Mouse (Mus musculus): Measurements from ENCODE around the gene Lrrc10b.

Lrrc10b gene

GRCm38 (mm10) chr19:10456752-10457483, at the start of gene Lrrc10b:
Gene Lrrc10b (minus strand): TSS chr19:10457473.
- peak; percentile 60 for DNase-seq (ENCODE audit: low spot score)

DNA sequence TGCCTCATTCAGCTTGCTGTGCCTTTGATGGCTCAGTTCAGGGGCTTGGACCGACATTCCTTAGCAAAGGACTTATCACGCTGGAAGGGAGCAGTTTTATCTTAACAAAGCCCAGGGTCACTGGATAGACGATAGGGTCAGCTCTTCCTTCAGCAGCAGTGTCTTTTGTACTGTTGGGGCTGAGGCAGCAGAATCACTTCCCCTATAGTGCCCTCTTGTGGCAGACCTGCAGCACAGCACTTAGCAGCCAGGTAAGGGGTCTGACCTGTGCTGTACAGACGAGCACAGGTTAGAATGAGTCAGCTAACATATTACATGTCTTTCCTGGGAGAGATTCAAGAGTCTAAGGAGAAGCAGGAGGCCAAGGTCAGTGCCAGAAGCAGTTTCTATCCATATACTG, 45.3 kb upstream of the Lrrc10b start:
- DNase-seq (ENCODE audit: low spot score), result no peak

DNA sequence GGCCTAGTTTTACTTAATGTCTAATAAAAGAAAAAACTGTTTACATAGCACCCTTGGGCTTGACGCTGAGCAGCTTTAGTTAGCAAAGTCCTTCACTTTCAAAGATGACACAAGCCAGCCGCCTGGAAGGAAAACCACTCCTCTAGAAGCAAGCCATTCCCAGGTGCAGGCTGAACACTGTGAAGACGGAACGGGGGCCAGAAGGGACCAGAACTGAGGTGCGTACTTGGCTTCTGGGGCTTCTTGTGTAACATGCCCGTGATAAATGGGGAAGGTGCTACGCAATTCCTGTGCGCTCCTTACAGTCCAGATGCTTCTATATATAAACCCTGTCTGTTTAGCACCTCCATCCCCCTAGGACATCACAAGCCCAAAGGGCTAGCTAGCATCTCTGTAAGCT, 43.3 kb upstream of the Lrrc10b start:
- DNase-seq (ENCODE audit: low spot score), result no peak

DNA sequence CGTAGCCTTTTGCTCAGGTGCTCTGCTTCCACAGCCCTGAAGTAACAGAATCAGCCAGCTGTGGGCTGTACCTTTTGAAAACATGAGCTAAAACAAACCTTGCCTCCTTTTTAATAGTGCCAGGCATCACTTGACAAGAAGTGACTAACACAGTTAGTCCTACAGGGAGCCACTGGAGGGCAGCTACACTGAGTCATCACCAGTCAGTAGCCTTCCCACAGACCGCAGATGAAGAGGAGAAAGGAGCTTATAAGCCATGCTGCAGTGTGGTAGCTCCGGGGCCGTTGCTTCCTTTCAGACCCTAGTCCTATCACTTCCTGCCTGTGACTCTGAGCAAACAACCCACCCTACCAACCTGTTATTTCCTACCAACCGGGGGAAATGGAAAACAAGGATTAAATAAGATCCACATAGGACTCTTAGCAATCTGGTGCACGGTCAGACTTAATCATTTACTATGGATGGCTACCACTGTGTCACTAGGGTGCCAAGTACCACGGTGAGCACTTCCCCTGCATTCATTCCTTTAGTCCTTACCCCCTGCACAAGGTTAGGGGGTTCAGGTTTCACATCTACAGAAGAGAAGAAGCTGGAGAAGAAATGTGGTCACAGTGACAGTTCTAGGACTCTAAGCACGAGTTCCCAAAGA, 40.4 kb upstream of the Lrrc10b start:
- DNase-seq (ENCODE audit: low spot score), result no peak

- DNase-seq (ENCODE audit: low spot score), result no peak
Measured at GRCm38 (mm10) chr19:10496976-10497375, 39.7 kb upstream of the Lrrc10b start.

- no peak for DNase-seq (ENCODE audit: low spot score)
Measured at GRCm38 (mm10) chr19:10495670-10496069, 38.4 kb upstream of the Lrrc10b start.

GRCm38 (mm10) chr19:10486264-10486738, 29.0 kb upstream of the Lrrc10b start:
- peak; percentile 72 for DNase-seq (ENCODE audit: low spot score)

- no peak for DNase-seq (ENCODE audit: low spot score)
Measured at GRCm38 (mm10) chr19:10482703-10483102, 25.4 kb upstream of the Lrrc10b start, which contains the start of gene Ppp1r32. Gene Ppp1r32 (minus strand): TSS chr19:10482928.

DNA sequence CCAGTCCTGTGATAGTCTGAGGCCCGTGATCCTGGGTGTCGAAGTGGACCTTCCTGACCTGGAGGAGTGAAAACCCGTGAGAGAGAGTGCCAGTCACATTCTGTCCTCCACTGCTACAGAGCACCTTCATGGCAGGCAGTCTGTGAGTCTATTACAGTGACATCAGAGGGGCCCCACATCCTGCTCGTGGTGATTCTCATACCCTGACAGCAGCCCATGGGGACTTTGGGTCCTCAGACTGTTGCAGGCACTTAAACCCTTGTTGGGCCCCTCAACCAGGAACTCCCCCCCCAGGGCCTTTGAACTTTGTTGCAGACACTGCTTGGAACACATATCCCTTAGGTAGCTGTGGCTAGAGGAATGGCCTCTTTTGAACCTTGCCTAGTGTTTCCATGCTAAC, 22.3 kb upstream of the Lrrc10b start:
- DNase-seq (ENCODE audit: low spot score), result no peak

- no peak for DNase-seq (ENCODE audit: low spot score)
Measured at GRCm38 (mm10) chr19:10473779-10474178, 16.5 kb upstream of the Lrrc10b start.

GRCm38 (mm10) chr19:10472958-10473357, 15.7 kb upstream of the Lrrc10b start:
- DNase-seq (ENCODE audit: low spot score), result peak; percentile 23

- peak; percentile 63 for DNase-seq (ENCODE audit: low spot score)
Measured at GRCm38 (mm10) chr19:10469171-10469658, 11.9 kb upstream of the Lrrc10b start.

- no peak for DNase-seq (ENCODE audit: low spot score)
Measured at GRCm38 (mm10) chr19:10464427-10464826, 7.2 kb upstream of the Lrrc10b start.

DNA sequence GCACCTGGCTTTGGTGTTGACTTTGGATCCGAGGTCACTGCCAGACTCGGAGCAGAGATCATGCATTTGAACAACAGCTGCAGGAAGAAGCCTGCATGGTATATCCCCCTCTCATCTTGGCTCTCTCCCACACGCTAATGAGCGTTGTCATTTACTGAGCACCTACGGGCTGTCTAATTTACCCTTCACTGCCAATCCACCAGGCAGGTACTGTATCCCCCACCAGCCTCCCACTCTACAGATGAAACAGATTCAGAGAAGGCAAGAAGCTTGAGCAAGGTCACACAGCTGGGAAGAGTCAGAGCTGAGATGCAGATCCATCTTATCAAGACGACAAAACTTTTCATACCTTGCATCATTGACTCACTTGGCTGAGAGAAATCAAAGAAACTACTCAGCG, 4.3 kb upstream of the Lrrc10b start:
- no peak for DNase-seq (ENCODE audit: low spot score)

- peak; percentile 60 for DNase-seq (ENCODE audit: low spot score)
Measured at GRCm38 (mm10) chr19:10459907-10460306, 2.6 kb upstream of the Lrrc10b start.

GRCm38 (mm10) chr19:10458096-10458495, 823 bp upstream of the Lrrc10b start:
- no peak for DNase-seq (ENCODE audit: low spot score)

DNA sequence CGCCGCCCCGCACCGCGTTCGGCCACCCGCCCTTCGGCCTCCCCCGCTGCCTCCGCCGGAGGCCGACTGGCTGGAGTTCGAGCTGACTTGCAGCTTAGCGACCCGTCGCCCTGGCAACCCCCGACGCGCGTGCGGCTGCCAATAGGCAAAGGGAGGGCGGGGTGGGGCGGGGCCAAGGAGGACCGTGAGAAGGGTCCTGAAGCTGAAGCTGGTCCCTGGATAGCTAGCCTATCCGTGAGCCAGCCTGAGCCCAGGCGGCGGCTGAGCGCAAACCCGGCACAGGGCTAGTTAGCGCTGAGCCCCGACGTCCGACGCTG, 169 bp upstream of the Lrrc10b start:
- DNase-seq (ENCODE audit: low spot score), result no peak

GRCm38 (mm10) chr19:10455437-10455806, 1.9 kb downstream of the Lrrc10b start:
- DNase-seq (ENCODE audit: low spot score), result no peak

DNA sequence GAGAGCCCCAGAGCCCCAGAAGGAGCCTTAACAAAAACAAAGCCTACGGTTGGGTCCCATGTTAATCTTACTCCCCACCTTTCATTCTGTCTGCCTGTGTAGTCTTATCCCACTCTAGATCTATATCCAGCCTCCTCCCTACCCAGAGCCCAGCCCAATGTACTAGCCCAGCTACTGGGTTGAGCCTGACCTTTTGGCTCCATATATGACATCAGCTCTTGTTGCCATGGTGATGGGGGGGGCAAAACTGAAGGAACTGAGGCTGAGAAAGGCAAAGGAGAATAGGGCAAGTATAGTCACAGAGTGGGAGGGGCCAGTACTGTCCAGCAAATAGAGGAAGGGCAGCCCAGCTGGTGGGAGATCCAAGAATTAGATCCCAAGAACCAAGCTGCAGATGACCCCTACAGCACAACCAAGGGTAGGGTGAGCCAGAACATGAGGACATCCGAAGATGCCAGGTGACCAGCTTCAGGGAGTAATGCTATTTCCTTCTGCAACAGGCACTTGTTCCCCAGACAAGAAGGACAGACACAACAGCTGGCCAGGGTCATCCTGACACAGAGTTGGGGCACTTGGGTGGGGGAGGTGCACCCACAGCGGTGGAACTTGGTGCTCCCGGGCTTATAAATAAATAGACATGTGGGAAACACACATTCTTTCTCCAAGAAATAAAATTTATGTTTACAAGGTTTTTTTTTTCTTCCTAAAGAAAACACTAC, 2.4 kb downstream of the Lrrc10b start:
- DNase-seq (ENCODE audit: low spot score), result no peak

DNA sequence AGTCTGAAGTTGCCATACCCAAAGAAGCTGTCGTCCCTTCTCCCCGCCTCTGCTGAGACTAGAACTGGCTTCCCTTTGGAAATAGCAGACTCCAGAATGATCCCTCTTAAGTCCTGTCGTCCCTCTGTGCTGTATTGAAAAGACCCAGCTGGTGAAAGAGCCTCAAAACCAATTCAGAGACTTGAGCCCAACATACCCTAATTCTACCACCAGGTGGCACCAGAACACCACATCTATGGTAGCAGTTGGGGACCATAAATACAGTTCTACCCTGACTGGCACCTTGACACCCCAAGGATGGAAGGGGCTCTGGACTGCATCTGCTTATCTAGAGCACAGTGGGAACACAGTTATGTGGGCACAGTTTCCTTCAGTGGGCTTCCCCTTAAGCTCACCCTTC, 7.6 kb downstream of the Lrrc10b start:
- peak; percentile 89 for DNase-seq (ENCODE audit: low spot score)

DNA sequence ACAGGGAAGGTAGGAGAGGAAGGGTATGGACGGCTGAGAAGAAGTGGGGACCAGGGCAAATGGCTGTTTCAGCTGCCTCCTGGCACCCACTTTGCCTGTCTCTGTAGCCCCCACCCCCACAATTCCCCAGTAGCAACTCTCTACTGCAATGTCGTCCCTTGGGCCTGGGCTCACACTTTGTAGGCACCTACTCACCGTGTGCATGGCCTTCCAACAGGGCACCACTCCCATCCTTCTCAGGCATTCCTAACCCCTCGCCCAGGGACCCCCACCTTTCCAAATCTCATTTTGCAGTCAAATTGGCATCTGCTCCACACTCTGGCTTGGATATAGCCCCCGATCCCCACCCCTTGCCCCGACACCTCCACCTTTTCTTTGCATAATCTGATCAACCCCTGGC, 8.1 kb downstream of the Lrrc10b start:
- no peak for DNase-seq (ENCODE audit: low spot score)

- no peak for DNase-seq (ENCODE audit: low spot score)
Measured at GRCm38 (mm10) chr19:10448275-10448674, 9.0 kb downstream of the Lrrc10b start.
